Mouse (Mus musculus): Measurements from ENCODE around the gene Slc12a1. TPM values are rescaled to one million over a fixed set of nuclear protein-coding genes. Genes with fewer than 3 reads are reported as not detected.

Gene Slc12a1
- polyA plus RNA-seq, 1 experiment from 2014 or later: 221 TPM

- under 1% methylated on average over 38 of the region's 48 CpGs for WGBS
- H3K9me3 ChIP-seq (replicated peaks; ENCODE audit: low read length): no peaks in the 10 kb centered on the region
- peak within 1 kb of the TSS; percentile 71 for H3K4me3 ChIP-seq (replicated peaks; ENCODE audit: low read depth, low read length)
- ATAC-seq (replicated peaks; ENCODE audit: low FRiP score, low read depth): peak; percentile 92
- no peaks in the 10 kb centered on the region for H3K36me3 ChIP-seq (ENCODE audit: insufficient read depth, low read length)
- H3K9ac ChIP-seq (ENCODE audit: low read depth, low read length): peak within 1 kb of the TSS; percentile 89
- peak within 1 kb of the TSS; percentile 86 for H3K4me2 ChIP-seq (ENCODE audit: low read length)
- H3K4me1 ChIP-seq (replicated peaks; ENCODE audit: insufficient read depth, low read length): no peaks in the 10 kb centered on the region
- no peaks in the 10 kb centered on the region for H3K27me3 ChIP-seq (ENCODE audit: insufficient read depth, low read length)
- DNase-seq (ENCODE audit: low spot score): peak; percentile 89
- H3K27ac ChIP-seq: peak within 1 kb of the TSS; percentile 85
- no peak for TF ChIP-seq CTCF (IDR thresholded peaks at IDR 0.05; ENCODE audit: low read depth)
These were observed 28.8 kb upstream of the Slc12a1 start, which contains the start of gene Myef2 for GRCm38 (mm10) chr2:125123477-125123852. TSS of gene Myef2 (minus strand) at chr2:125123661.

- 33% methylated on average over 4 of the region's 4 CpGs for WGBS
- Histone ChIP-seq H3K27ac (no peak overlapping the region), H3K4me3 (replicated peaks; ENCODE audit: low read depth, low read length) (no peak overlapping the region), H3K4me1 (replicated peaks; ENCODE audit: insufficient read depth, low read length) (no peaks in the 10 kb centered on the region), H3K4me2 (ENCODE audit: low read length) (no peak overlapping the region), H3K9me3 (replicated peaks; ENCODE audit: low read length) (no peaks in the 10 kb centered on the region), H3K9ac (ENCODE audit: low read depth, low read length) (no peak overlapping the region), H3K36me3 (ENCODE audit: insufficient read depth, low read length) (no peaks in the 10 kb centered on the region), H3K27me3 (ENCODE audit: insufficient read depth, low read length) (no peaks in the 10 kb centered on the region)
- ATAC-seq (replicated peaks; ENCODE audit: low FRiP score, low read depth) (no peak), DNase-seq (ENCODE audit: low spot score) (no peak)
- TF ChIP-seq CTCF (IDR thresholded peaks at IDR 0.05; ENCODE audit: low read depth): no peak
These were observed 26.5 kb upstream of the Slc12a1 start for GRCm38 (mm10) chr2:125125824-125126223.

- no peak overlapping the region for H3K4me2 ChIP-seq (ENCODE audit: low read length)
- no peaks in the 10 kb centered on the region for H3K27me3 ChIP-seq (ENCODE audit: insufficient read depth, low read length)
- no peak overlapping the region for H3K4me3 ChIP-seq (replicated peaks; ENCODE audit: low read depth, low read length)
- no peak for TF ChIP-seq CTCF (IDR thresholded peaks at IDR 0.05; ENCODE audit: low read depth)
- ATAC-seq (replicated peaks; ENCODE audit: low FRiP score, low read depth) (no peak), DNase-seq (ENCODE audit: low spot score) (no peak)
- H3K9me3 ChIP-seq (replicated peaks; ENCODE audit: low read length): no peaks in the 10 kb centered on the region
- H3K4me1 ChIP-seq (replicated peaks; ENCODE audit: insufficient read depth, low read length): no peaks in the 10 kb centered on the region
- H3K9ac ChIP-seq (ENCODE audit: low read depth, low read length): no peak overlapping the region
- WGBS: 83% methylated on average over 3 of the region's 3 CpGs
- H3K36me3 ChIP-seq (ENCODE audit: insufficient read depth, low read length): no peaks in the 10 kb centered on the region
- no peak overlapping the region for H3K27ac ChIP-seq
These were observed 25.5 kb upstream of the Slc12a1 start for GRCm38 (mm10) chr2:125126792-125127191.

- Histone ChIP-seq H3K27ac (no peak overlapping the region), H3K9ac (ENCODE audit: low read depth, low read length) (no peak overlapping the region), H3K27me3 (ENCODE audit: insufficient read depth, low read length) (no peaks in the 10 kb centered on the region), H3K4me2 (ENCODE audit: low read length) (no peak overlapping the region), H3K4me1 (replicated peaks; ENCODE audit: insufficient read depth, low read length) (0 out of 2 replicates have a peak, but pooled peaks cover 4% of the 10 kb centered on the region), H3K36me3 (ENCODE audit: insufficient read depth, low read length) (no peaks in the 10 kb centered on the region), H3K9me3 (replicated peaks; ENCODE audit: low read length) (no peaks in the 10 kb centered on the region), H3K4me3 (replicated peaks; ENCODE audit: low read depth, low read length) (no peak overlapping the region)
- 55% methylated on average over 4 of the region's 4 CpGs for WGBS
- DNase-seq (ENCODE audit: low spot score) (no peak), ATAC-seq (replicated peaks; ENCODE audit: low FRiP score, low read depth) (no peak)
- no peak for TF ChIP-seq CTCF (IDR thresholded peaks at IDR 0.05; ENCODE audit: low read depth)
These were observed 18.2 kb upstream of the Slc12a1 start for GRCm38 (mm10) chr2:125134113-125134512.

GRCm38 (mm10) chr2:125135903-125136811 is 16.1 kb upstream of the Slc12a1 start, which contains the start of gene Ctxn2:
TSS of gene Ctxn2 (plus strand) at chr2:125136692.
- Histone ChIP-seq H3K4me2 (ENCODE audit: low read length) (peak within 1 kb of the TSS; percentile 48), H3K9me3 (replicated peaks; ENCODE audit: low read length) (no peaks in the 10 kb centered on the region), H3K27ac (no peak within 1 kb of the TSS), H3K4me1 (replicated peaks; ENCODE audit: insufficient read depth, low read length) (0 out of 2 replicates have a peak, but pooled peaks cover 4% of the 10 kb centered on the region), H3K36me3 (ENCODE audit: insufficient read depth, low read length) (no peaks in the 10 kb centered on the region), H3K9ac (ENCODE audit: low read depth, low read length) (no peak within 1 kb of the TSS), H3K4me3 (replicated peaks; ENCODE audit: low read depth, low read length) (peak within 1 kb of the TSS; percentile 4; the same call in 1 of the 2 replicates), H3K27me3 (ENCODE audit: insufficient read depth, low read length) (no peaks in the 10 kb centered on the region)
- 1% methylated on average over 39 of the region's 39 CpGs for WGBS
- DNase-seq (ENCODE audit: low spot score): peak; percentile 91
- no peak for TF ChIP-seq CTCF (IDR thresholded peaks at IDR 0.05; ENCODE audit: low read depth)
- peak; percentile 54; the same call in 1 of the 2 replicates for ATAC-seq (replicated peaks; ENCODE audit: low FRiP score, low read depth)

GRCm38 (mm10) chr2:125136846-125137245 is 15.5 kb upstream of the Slc12a1 start:
- WGBS: 34% methylated on average over 7 of the region's 7 CpGs
- DNase-seq (ENCODE audit: low spot score) (no peak), ATAC-seq (replicated peaks; ENCODE audit: low FRiP score, low read depth) (no peak)
- Histone ChIP-seq H3K9me3 (replicated peaks; ENCODE audit: low read length) (no peaks in the 10 kb centered on the region), H3K4me3 (replicated peaks; ENCODE audit: low read depth, low read length) (peak overlapping the region; percentile 4; the same call in 1 of the 2 replicates), H3K27ac (no peak overlapping the region), H3K9ac (ENCODE audit: low read depth, low read length) (no peak overlapping the region), H3K4me1 (replicated peaks; ENCODE audit: insufficient read depth, low read length) (0 out of 2 replicates have a peak, but pooled peaks cover 4% of the 10 kb centered on the region), H3K27me3 (ENCODE audit: insufficient read depth, low read length) (no peaks in the 10 kb centered on the region), H3K36me3 (ENCODE audit: insufficient read depth, low read length) (no peaks in the 10 kb centered on the region), H3K4me2 (ENCODE audit: low read length) (peak overlapping the region; percentile 48; the same call in 1 of the 2 replicates)
- TF ChIP-seq CTCF (IDR thresholded peaks at IDR 0.05; ENCODE audit: low read depth): no peak

Measured in kidney, postnatal 0 days (tissue).